Mouse (Mus musculus): ENCODE measurements at regions not wholly inside any gene's neighbourhood (a gene's known extent, or its start where the extent isn't known, plus 50 kb on each side); places are given as distances from the start of the nearest gene placed in this dataset.

DNA sequence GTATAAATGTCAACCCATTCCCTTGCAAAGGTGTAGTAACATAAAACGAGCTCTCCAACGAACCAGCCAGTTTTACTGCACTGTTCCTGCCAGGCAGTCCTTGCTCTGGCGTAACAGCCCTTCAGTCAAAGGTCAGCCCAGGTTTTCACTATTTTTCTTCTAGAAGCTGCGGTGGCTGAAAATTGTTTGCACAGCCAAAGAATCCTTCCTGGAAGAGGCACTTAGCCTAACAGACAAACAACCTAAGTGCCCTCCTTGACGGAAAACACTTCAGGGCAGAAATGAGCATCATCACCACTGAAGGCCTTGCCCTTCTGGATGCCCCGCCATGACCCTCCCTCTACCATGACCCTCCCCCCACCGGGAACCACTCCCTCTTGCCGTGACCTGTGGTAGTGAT is 93.6 kb downstream of the Irs2 start:
- no peaks in the 10 kb centered on the region for H3K27me3 ChIP-seq (replicated peaks; ENCODE audit: control insufficient read depth, insufficient read depth, low read length)
- no peak overlapping the region for H3K27ac ChIP-seq (ENCODE audit: insufficient read depth, low read depth, low read length)
- no peak for TF ChIP-seq POLR2A (IDR thresholded peaks at IDR 0.05; ENCODE audit: low read depth, low read length)
- TF ChIP-seq CTCF (conservative IDR thresholded peaks at IDR 0.05; ENCODE audit: insufficient read depth, insufficient read length, low read depth, low read length), result no peak
- H3K4me1 ChIP-seq (ENCODE audit: control insufficient read depth, insufficient read depth, low read length), result peaks cover 12% of the 10 kb centered on the region
- DNase-seq, result peak; percentile 81
- H3K4me3 ChIP-seq (ENCODE audit: insufficient read depth, low read depth, low read length), result no peak overlapping the region
- no peaks in the 10 kb centered on the region for H3K36me3 ChIP-seq (ENCODE audit: control insufficient read depth, insufficient read depth, low read length)
- WGBS, result 58% methylated on average over 8 of the region's 8 CpGs

DNA sequence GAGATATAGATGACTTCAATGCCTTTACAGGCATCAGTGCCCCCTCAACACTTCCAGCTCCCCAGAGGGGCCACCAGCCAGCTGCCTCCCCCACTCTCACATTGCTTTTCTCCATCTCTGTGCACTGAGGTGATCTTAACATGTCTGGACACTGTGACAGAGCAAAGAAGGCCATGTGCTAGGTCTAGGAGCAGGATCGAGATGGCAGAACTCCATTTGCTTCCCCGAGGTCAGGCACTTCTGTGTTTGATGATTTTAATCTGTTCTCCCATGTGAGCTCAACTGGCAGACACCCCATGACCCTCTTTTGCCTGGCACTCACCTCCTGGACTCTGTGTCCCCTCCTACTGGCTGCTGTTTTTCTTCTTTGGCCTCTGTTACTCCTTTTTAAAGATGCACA is 95.8 kb downstream of the Irs2 start:
- no peak for DNase-seq
- Histone ChIP-seq H3K27ac (ENCODE audit: insufficient read depth, low read depth, low read length) (no peak overlapping the region), H3K27me3 (replicated peaks; ENCODE audit: control insufficient read depth, insufficient read depth, low read length) (no peaks in the 10 kb centered on the region)

DNA sequence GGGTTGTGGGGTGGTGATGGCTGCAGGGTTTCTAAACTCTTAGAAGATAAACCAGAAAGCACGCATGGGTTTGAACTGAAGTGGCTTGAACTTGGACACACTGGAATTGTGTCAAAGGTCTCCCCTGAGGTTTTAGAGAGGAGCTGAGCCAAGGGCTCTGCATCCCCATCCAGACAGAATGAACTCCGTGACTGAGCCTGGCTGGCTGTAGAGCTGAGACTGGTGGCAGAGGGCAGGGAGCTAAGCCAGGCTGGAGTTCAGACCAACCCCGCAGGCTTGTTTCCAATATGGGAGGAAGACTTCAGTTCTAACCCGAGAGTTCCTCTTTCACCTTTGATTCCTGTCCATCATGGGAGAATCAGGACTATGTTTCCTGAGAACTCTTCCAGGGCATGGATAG is 96.9 kb downstream of the Irs2 start:
- TF ChIP-seq CTCF (conservative IDR thresholded peaks at IDR 0.05; ENCODE audit: insufficient read depth, insufficient read length, low read depth, low read length) (no peak), POLR2A (IDR thresholded peaks at IDR 0.05; ENCODE audit: low read depth, low read length) (no peak)
- Histone ChIP-seq H3K36me3 (ENCODE audit: control insufficient read depth, insufficient read depth, low read length) (no peaks in the 10 kb centered on the region), H3K27me3 (replicated peaks; ENCODE audit: control insufficient read depth, insufficient read depth, low read length) (no peaks in the 10 kb centered on the region), H3K4me1 (ENCODE audit: control insufficient read depth, insufficient read depth, low read length) (peaks cover 12% of the 10 kb centered on the region), H3K27ac (ENCODE audit: insufficient read depth, low read depth, low read length) (peak overlapping the region; percentile 59), H3K4me3 (ENCODE audit: insufficient read depth, low read depth, low read length) (no peak overlapping the region)
- 54% methylated on average over 4 of the region's 4 CpGs for WGBS
- peak; percentile 87 for DNase-seq

More for the DNA sequence above, 95.8 kb downstream of the Irs2 start:
- Histone ChIP-seq H3K36me3 (ENCODE audit: control insufficient read depth, insufficient read depth, low read length) (no peaks in the 10 kb centered on the region), H3K4me3 (ENCODE audit: insufficient read depth, low read depth, low read length) (no peak overlapping the region), H3K4me1 (ENCODE audit: control insufficient read depth, insufficient read depth, low read length) (peaks cover 12% of the 10 kb centered on the region)
- 52% methylated on average over 2 of the region's 2 CpGs for WGBS
- TF ChIP-seq POLR2A (IDR thresholded peaks at IDR 0.05; ENCODE audit: low read depth, low read length) (no peak), CTCF (conservative IDR thresholded peaks at IDR 0.05; ENCODE audit: insufficient read depth, insufficient read length, low read depth, low read length) (no peak; the same call in 1 of the 2 replicates)

DNA sequence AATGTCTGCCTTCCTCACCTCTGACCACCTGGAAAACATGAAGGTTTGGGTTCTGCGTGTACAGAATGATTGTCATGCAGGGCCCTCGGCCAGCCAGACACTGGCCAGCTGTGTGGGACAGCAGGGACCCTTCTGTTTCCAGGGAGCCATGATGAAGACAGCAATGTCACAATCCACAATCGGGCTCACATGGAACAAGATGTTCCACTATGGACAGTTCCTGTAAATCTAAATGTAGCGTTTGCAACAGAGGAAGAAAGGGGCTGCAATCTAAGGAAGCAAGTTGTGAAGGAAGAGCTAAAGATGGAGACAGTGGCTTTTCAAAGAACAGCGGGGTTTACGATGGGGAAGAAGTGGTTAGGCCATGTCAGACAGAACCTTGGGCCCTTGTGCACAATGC is 97.3 kb downstream of the Irs2 start:
- DNase-seq, result no peak
- Histone ChIP-seq H3K27ac (ENCODE audit: insufficient read depth, low read depth, low read length) (peak overlapping the region; percentile 59), H3K4me1 (ENCODE audit: control insufficient read depth, insufficient read depth, low read length) (peaks cover 12% of the 10 kb centered on the region), H3K36me3 (ENCODE audit: control insufficient read depth, insufficient read depth, low read length) (no peaks in the 10 kb centered on the region), H3K4me3 (ENCODE audit: insufficient read depth, low read depth, low read length) (no peak overlapping the region), H3K27me3 (replicated peaks; ENCODE audit: control insufficient read depth, insufficient read depth, low read length) (no peaks in the 10 kb centered on the region)
- 76% methylated on average over 6 of the region's 6 CpGs for WGBS
- TF ChIP-seq POLR2A (IDR thresholded peaks at IDR 0.05; ENCODE audit: low read depth, low read length) (no peak), CTCF (conservative IDR thresholded peaks at IDR 0.05; ENCODE audit: insufficient read depth, insufficient read length, low read depth, low read length) (no peak)

DNA sequence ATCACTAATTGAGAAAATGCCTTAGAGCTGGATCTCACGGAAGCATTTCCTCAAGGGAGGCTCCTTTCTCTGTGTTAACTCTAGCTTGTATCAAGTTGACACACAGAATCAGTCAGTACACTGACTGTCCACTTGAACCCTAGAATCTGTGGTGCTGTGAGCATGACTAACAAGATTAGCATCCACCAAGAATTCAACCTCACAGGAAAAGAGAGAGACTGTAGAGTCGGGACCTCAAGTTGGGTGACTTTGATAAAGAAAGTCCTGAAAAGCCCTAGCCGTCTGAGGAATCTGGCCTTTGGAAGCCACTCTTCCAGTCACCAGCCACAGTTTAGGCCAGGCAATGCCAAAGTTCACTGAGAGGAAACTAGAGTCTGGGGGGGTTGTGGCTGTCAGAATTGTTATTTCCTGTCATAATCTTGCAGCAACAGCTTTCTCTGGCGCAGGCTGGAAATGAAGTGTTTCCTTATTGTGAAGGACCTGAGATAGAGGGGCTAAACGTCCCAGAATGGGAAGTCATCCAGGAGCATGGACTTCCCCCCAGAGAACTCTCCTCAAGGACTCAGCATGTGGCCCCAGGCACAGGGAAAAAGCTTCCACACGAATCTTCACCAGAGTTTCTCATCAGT is 97.9 kb downstream of the Irs2 start:
- Histone ChIP-seq H3K27ac (ENCODE audit: insufficient read depth, low read depth, low read length) (peak overlapping the region; percentile 59), H3K27me3 (replicated peaks; ENCODE audit: control insufficient read depth, insufficient read depth, low read length) (no peaks in the 10 kb centered on the region), H3K4me1 (ENCODE audit: control insufficient read depth, insufficient read depth, low read length) (peaks cover 12% of the 10 kb centered on the region), H3K4me3 (ENCODE audit: insufficient read depth, low read depth, low read length) (no peak overlapping the region), H3K36me3 (ENCODE audit: control insufficient read depth, insufficient read depth, low read length) (no peaks in the 10 kb centered on the region)
- whole genome bisulfite sequencing, result 36% methylated on average over 6 of the region's 6 CpGs
- peak; percentile 87 for DNase-seq
- no peak for TF ChIP-seq POLR2A (IDR thresholded peaks at IDR 0.05; ENCODE audit: low read depth, low read length)
- no peak for TF ChIP-seq CTCF (conservative IDR thresholded peaks at IDR 0.05; ENCODE audit: insufficient read depth, insufficient read length, low read depth, low read length)

DNA sequence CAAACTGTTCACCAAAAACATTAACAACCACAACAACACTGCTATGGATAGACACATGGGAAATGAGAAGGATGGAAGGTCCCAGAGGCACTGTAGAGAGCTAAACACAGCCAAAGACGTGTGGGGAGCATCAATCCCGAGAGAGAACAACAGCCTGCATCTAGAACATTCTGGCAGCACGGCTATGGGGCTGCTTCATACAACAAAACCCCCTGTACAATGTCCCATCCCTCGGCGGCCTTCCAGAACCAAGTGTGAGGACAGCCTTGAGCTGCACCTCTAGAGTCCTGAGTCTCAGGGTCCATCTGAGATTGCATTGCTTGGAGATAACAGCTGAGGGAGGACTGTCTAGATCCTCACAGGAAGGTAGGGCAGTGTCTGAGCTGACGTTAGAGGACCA is 99.1 kb downstream of the Irs2 start:
- no peak for DNase-seq
- H3K4me1 ChIP-seq (ENCODE audit: control insufficient read depth, insufficient read depth, low read length), result peaks cover 12% of the 10 kb centered on the region
- H3K4me3 ChIP-seq (ENCODE audit: insufficient read depth, low read depth, low read length), result no peak overlapping the region
- H3K27me3 ChIP-seq (replicated peaks; ENCODE audit: control insufficient read depth, insufficient read depth, low read length), result no peaks in the 10 kb centered on the region
- no peak overlapping the region for H3K27ac ChIP-seq (ENCODE audit: insufficient read depth, low read depth, low read length)
- TF ChIP-seq CTCF (conservative IDR thresholded peaks at IDR 0.05; ENCODE audit: insufficient read depth, insufficient read length, low read depth, low read length) (no peak), POLR2A (IDR thresholded peaks at IDR 0.05; ENCODE audit: low read depth, low read length) (no peak)
- no peaks in the 10 kb centered on the region for H3K36me3 ChIP-seq (ENCODE audit: control insufficient read depth, insufficient read depth, low read length)
- WGBS, result 89% methylated on average over 6 of the region's 6 CpGs

DNA sequence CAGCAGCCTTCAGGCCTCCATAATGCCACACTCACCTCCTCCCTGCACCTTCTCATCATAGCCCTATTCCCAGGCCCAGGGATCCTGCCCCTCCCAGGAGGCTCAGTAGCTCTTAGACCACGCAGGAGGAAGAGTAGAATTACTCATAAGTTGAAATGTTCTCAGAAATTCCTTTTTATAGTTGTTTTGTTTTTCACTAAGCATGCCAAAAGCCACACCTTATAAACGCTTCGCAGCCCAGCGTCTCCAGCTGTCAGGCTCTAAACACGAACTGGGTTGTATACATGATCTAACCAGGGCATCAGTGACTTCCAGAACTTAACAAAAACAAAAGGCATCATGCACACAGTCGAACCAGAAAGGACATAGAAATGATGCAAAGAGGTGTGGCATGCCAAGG is 101.9 kb downstream of the Irs2 start:
- no peak for TF ChIP-seq CTCF (conservative IDR thresholded peaks at IDR 0.05; ENCODE audit: insufficient read depth, insufficient read length, low read depth, low read length)
- TF ChIP-seq POLR2A (IDR thresholded peaks at IDR 0.05; ENCODE audit: low read depth, low read length), result no peak

More for the DNA sequence above, 101.9 kb downstream of the Irs2 start:
- 59% methylated on average over 6 of the region's 6 CpGs for WGBS
- H3K36me3 ChIP-seq (ENCODE audit: control insufficient read depth, insufficient read depth, low read length), result no peaks in the 10 kb centered on the region
- no peak for DNase-seq
- H3K4me3 ChIP-seq (ENCODE audit: insufficient read depth, low read depth, low read length), result no peak overlapping the region
- no peak overlapping the region for H3K27ac ChIP-seq (ENCODE audit: insufficient read depth, low read depth, low read length)
- H3K4me1 ChIP-seq (ENCODE audit: control insufficient read depth, insufficient read depth, low read length), result peaks cover 12% of the 10 kb centered on the region
- no peaks in the 10 kb centered on the region for H3K27me3 ChIP-seq (replicated peaks; ENCODE audit: control insufficient read depth, insufficient read depth, low read length)
